Mouse (Mus musculus) limb, embryonic 14.5 days (tissue): ENCODE results near the gene Dnajb6. TPM values are rescaled to one million over a fixed set of nuclear protein-coding genes. Genes with fewer than 3 reads are reported as not detected.
"Not testable (repeated sequence)": the region's sequence is repeated elsewhere in the genome, so short reads cannot be mapped to it uniquely, and the experiment has no call there.

ENCODE experiments used
- ATAC-seq: fragments of 200-750 bp; cut with Nextera tagmentation; 2 replicates; pipeline ENCODE4 v1.8.0; 2017; ENCODE audit warnings: low read depth, moderate number of reproducible peaks, moderate TSS enrichment; ENCODE audit not compliant: low FRiP score
- DNase-seq: peaks from one replicate; pipeline ENCODE4 v3.0.0-alpha.2; 2015; ENCODE audit warnings: low spot score
- H3K27ac ChIP-seq: fragments of 300-500 bp; sonication (generic); replicated peaks from 2 replicates; pipeline ENCODE4 v1.5.1; 2014; ENCODE audit warnings: low read depth, mild to moderate bottlenecking, low read length, moderate library complexity, mixed read lengths
- H3K27me3 ChIP-seq: fragments of 300-500 bp; sonication (generic); 2 replicates; pipeline ENCODE4 v1.6.1; 2014; ENCODE audit warnings: low read length, mixed read lengths; ENCODE audit not compliant: control insufficient read depth, insufficient read depth
- H3K36me3 ChIP-seq: fragments of 300-500 bp; sonication (generic); 2 replicates; pipeline ENCODE4 v1.6.1; 2014; ENCODE audit warnings: mild to moderate bottlenecking, low read length, moderate library complexity, mixed read lengths; ENCODE audit not compliant: control insufficient read depth, insufficient read depth
- H3K4me1 ChIP-seq: fragments of 300-500 bp; sonication (generic); 2 replicates; pipeline ENCODE4 v1.6.1; 2014; ENCODE audit warnings: antibody characterized with exemption, low read length, mixed read lengths; ENCODE audit not compliant: control insufficient read depth, insufficient read depth
- H3K4me2 ChIP-seq: fragments of 300-500 bp; sonication (generic); replicated peaks from 2 replicates; pipeline ENCODE4 v1.6.1; 2014; ENCODE audit warnings: low read depth, mild to moderate bottlenecking, low read length, moderate library complexity; ENCODE audit not compliant: severe bottlenecking
- H3K4me3 ChIP-seq: fragments of 300-500 bp; sonication (generic); replicated peaks from 2 replicates; pipeline ENCODE4 v1.5.1; 2014; ENCODE audit warnings: low read length
- H3K9ac ChIP-seq: fragments of 300-500 bp; sonication (generic); 2 replicates; pipeline ENCODE4 v1.6.1; 2014; ENCODE audit warnings: mild to moderate bottlenecking, low read depth, low read length, moderate library complexity; ENCODE audit not compliant: severe bottlenecking
- H3K9me3 ChIP-seq: fragments of 300-500 bp; sonication (generic); 2 replicates; pipeline ENCODE4 v1.6.1; 2016; ENCODE audit warnings: low read length; ENCODE audit not compliant: control insufficient read depth
- POLR2A ChIP-seq: fragments of 200-500 bp; IDR thresholded peaks from 2 replicates; pipeline ENCODE4 v1.8.0; 2012; ENCODE audit warnings: inconsistent platforms, mild to moderate bottlenecking, moderate library complexity, borderline replicate concordance; ENCODE audit not compliant: insufficient read depth, insufficient read length; ENCODE audit errors: extremely low read depth
- WGBS: fragments of 180-500 bp; shearing (Covaris S2); extraction: QIAGEN DNeasy Blood & Tissue Kit; methylation state at CpG from one replicate; pipeline ENCODE4 v1.1.7; 2014; 5-methylcytosine and 5-hydroxymethylcytosine counted together
- polyA plus RNA-seq, 2 experiments: library from polyadenylated mRNA; depleted of rRNA in 1 of 2; stranded (reverse) in 1 of 2; unstranded in 1 of 2; fragments of >200 nt; fragmentation: Nextera tagmentation in 1 of 2; extraction: Ambion mirVana in 1 of 2; gene quantifications; 2 replicates each; pipeline versions ENCODE4 v1.2.1 to v1.2.3; 2012 to 2014

The Dnajb6 gene
- polyA plus RNA-seq, 2 experiments: 96.9 to 123 TPM

- WGBS: 84% methylated on average over 4 of the region's 4 CpGs
- no peak for TF ChIP-seq POLR2A
- ATAC-seq (no peak), DNase-seq (no peak)
- Histone ChIP-seq H3K4me2 (no peak overlapping the region), H3K9me3 (no peaks in the 10 kb centered on the region), H3K4me1 (no peaks in the 10 kb centered on the region; the same call in 1 of the 2 replicates), H3K27me3 (no peaks in the 10 kb centered on the region), H3K36me3 (no peaks in the 10 kb centered on the region), H3K27ac (no peak overlapping the region), H3K4me3 (no peak overlapping the region), H3K9ac (no peak overlapping the region)
Measured at GRCm38 (mm10) chr5:29707241-29707640, 28.2 kb upstream of the Dnajb6 start.

- H3K36me3 ChIP-seq: no peaks in the 10 kb centered on the region
- no peak overlapping the region for H3K4me3 ChIP-seq
- TF ChIP-seq POLR2A: no peak
- no peak overlapping the region for H3K27ac ChIP-seq
- DNase-seq: peak; percentile 57
- H3K9me3 ChIP-seq: no peaks in the 10 kb centered on the region
- H3K27me3 ChIP-seq: no peaks in the 10 kb centered on the region
- WGBS: 5% methylated on average over 5 of the region's 5 CpGs
- H3K9ac ChIP-seq: no peak overlapping the region
- H3K4me1 ChIP-seq: no peaks in the 10 kb centered on the region; the same call in 1 of the 2 replicates
- peak; percentile 53 for ATAC-seq
- no peak overlapping the region for H3K4me2 ChIP-seq
Measured at GRCm38 (mm10) chr5:29708258-29708657, 27.2 kb upstream of the Dnajb6 start.

- Histone ChIP-seq H3K4me2 (no peak overlapping the region), H3K27ac (no peak overlapping the region), H3K9me3 (no peaks in the 10 kb centered on the region), H3K36me3 (no peaks in the 10 kb centered on the region), H3K27me3 (no peaks in the 10 kb centered on the region), H3K9ac (no peak overlapping the region), H3K4me3 (no peak overlapping the region), H3K4me1 (no peaks in the 10 kb centered on the region; the same call in 1 of the 2 replicates)
- TF ChIP-seq POLR2A: no peak
- ATAC-seq (no peak), DNase-seq (no peak)
Measured at GRCm38 (mm10) chr5:29711631-29712030, 23.9 kb upstream of the Dnajb6 start.

- Histone ChIP-seq H3K4me2 (no peak overlapping the region), H3K27ac (no peak overlapping the region), H3K4me3 (no peak overlapping the region), H3K9me3 (no peaks in the 10 kb centered on the region), H3K36me3 (no peaks in the 10 kb centered on the region), H3K27me3 (no peaks in the 10 kb centered on the region), H3K9ac (no peak overlapping the region), H3K4me1 (no peaks in the 10 kb centered on the region)
- ATAC-seq (no peak), DNase-seq (no peak)
- WGBS: 47% methylated on average over 1 of the region's 1 CpGs
- no peak for TF ChIP-seq POLR2A
Measured at GRCm38 (mm10) chr5:29712906-29713305, 22.6 kb upstream of the Dnajb6 start.

- Histone ChIP-seq H3K4me2 (no peak overlapping the region), H3K9ac (no peak overlapping the region), H3K4me3 (no peak overlapping the region), H3K27ac (no peak overlapping the region), H3K9me3 (no peaks in the 10 kb centered on the region), H3K36me3 (no peaks in the 10 kb centered on the region), H3K4me1 (no peaks in the 10 kb centered on the region), H3K27me3 (no peaks in the 10 kb centered on the region)
- TF ChIP-seq POLR2A: no peak
- ATAC-seq (no peak), DNase-seq (no peak)
- WGBS: 17% methylated on average over 1 of the region's 1 CpGs
Measured at GRCm38 (mm10) chr5:29721159-29721558, 14.3 kb upstream of the Dnajb6 start.

GRCm38 (mm10) chr5:29725369-29725768 lies 10.1 kb upstream of the Dnajb6 start:
- Histone ChIP-seq H3K9me3 (no peaks in the 10 kb centered on the region), H3K27me3 (no peaks in the 10 kb centered on the region), H3K4me1 (no peaks in the 10 kb centered on the region), H3K36me3 (no peaks in the 10 kb centered on the region), H3K4me3 (no peak overlapping the region), H3K27ac (no peak overlapping the region), H3K9ac (no peak overlapping the region), H3K4me2 (no peak overlapping the region)
- no peak for TF ChIP-seq POLR2A
- DNase-seq (no peak), ATAC-seq (no peak)
- WGBS: 86% methylated on average over 2 of the region's 2 CpGs

- not testable (repeated sequence) for DNase-seq, H3K27ac ChIP-seq, H3K9ac ChIP-seq, H3K36me3 ChIP-seq, H3K4me1 ChIP-seq, H3K27me3 ChIP-seq, H3K9me3 ChIP-seq, H3K4me2 ChIP-seq, H3K4me3 ChIP-seq, ATAC-seq
- 88% methylated on average over 5 of the region's 5 CpGs for WGBS
Measured at GRCm38 (mm10) chr5:29726070-29726469, 9.4 kb upstream of the Dnajb6 start.
